Mouse (Mus musculus): Measurements from ENCODE around the gene Asap2. TPM values are rescaled to one million over a fixed set of nuclear protein-coding genes. Genes with fewer than 3 reads are reported as not detected.

Asap2 gene
- polyA plus RNA-seq, 1 experiment from 2014 or later: 8.3 TPM

GRCm38 (mm10) chr12:21159304-21159703, 169.0 kb downstream of the Asap2 start:
- Histone ChIP-seq H3K9me3 (ENCODE audit: control insufficient read depth, low read length) (no peaks in the 10 kb centered on the region), H3K27me3 (ENCODE audit: control insufficient read depth, insufficient read depth, low read depth, low read length) (no peaks in the 10 kb centered on the region), H3K36me3 (ENCODE audit: control insufficient read depth, insufficient read depth, low read length) (no peaks in the 10 kb centered on the region), H3K4me2 (ENCODE audit: low read depth, low read length) (no peak overlapping the region), H3K4me3 (ENCODE audit: low read length) (no peak overlapping the region), H3K9ac (ENCODE audit: low read length) (no peak overlapping the region), H3K27ac (ENCODE audit: low read length) (no peak overlapping the region), H3K4me1 (replicated peaks; ENCODE audit: control insufficient read depth, insufficient read depth, low read length) (peaks cover 28% of the 10 kb centered on the region)
- no peak for ATAC-seq (ENCODE audit: low read depth)
- 52% methylated on average over 7 of the region's 7 CpGs for WGBS

GRCm38 (mm10) chr12:21160327-21160828, 170.1 kb downstream of the Asap2 start:
- ATAC-seq (ENCODE audit: low read depth): peak; percentile 66

GRCm38 (mm10) chr12:21161841-21162240, 171.6 kb downstream of the Asap2 start:
- no peaks in the 10 kb centered on the region for H3K36me3 ChIP-seq (ENCODE audit: control insufficient read depth, insufficient read depth, low read length)
- H3K9me3 ChIP-seq (ENCODE audit: control insufficient read depth, low read length): no peaks in the 10 kb centered on the region
- H3K27me3 ChIP-seq (ENCODE audit: control insufficient read depth, insufficient read depth, low read depth, low read length): no peaks in the 10 kb centered on the region
- H3K4me2 ChIP-seq (ENCODE audit: low read depth, low read length): no peak overlapping the region
- H3K27ac ChIP-seq (ENCODE audit: low read length): no peak overlapping the region
- H3K9ac ChIP-seq (ENCODE audit: low read length): no peak overlapping the region
- H3K4me1 ChIP-seq (replicated peaks; ENCODE audit: control insufficient read depth, insufficient read depth, low read length): peaks cover 28% of the 10 kb centered on the region
- no peak overlapping the region for H3K4me3 ChIP-seq (ENCODE audit: low read length)
- WGBS: 84% methylated on average over 4 of the region's 4 CpGs
- no peak for ATAC-seq (ENCODE audit: low read depth)

More at GRCm38 (mm10) chr12:21160327-21160828, 170.1 kb downstream of the Asap2 start:
- no peak overlapping the region for H3K4me3 ChIP-seq (ENCODE audit: low read length)
- H3K27me3 ChIP-seq (ENCODE audit: control insufficient read depth, insufficient read depth, low read depth, low read length): no peaks in the 10 kb centered on the region
- no peaks in the 10 kb centered on the region for H3K36me3 ChIP-seq (ENCODE audit: control insufficient read depth, insufficient read depth, low read length)
- WGBS: 43% methylated on average over 8 of the region's 8 CpGs
- no peaks in the 10 kb centered on the region for H3K9me3 ChIP-seq (ENCODE audit: control insufficient read depth, low read length)
- H3K27ac ChIP-seq (ENCODE audit: low read length): peak overlapping the region; percentile 46; the same call in 1 of the 2 replicates
- H3K9ac ChIP-seq (ENCODE audit: low read length): no peak overlapping the region
- H3K4me1 ChIP-seq (replicated peaks; ENCODE audit: control insufficient read depth, insufficient read depth, low read length): peaks cover 21% of the 10 kb centered on the region
- 0 out of 2 replicates have a peak overlapping the region, but pooled peaks have one; percentile 5 for H3K4me2 ChIP-seq (ENCODE audit: low read depth, low read length)

GRCm38 (mm10) chr12:21163706-21164105, 173.4 kb downstream of the Asap2 start:
- no peak for ATAC-seq (ENCODE audit: low read depth)
- H3K4me3 ChIP-seq (ENCODE audit: low read length): no peak overlapping the region
- H3K4me1 ChIP-seq (replicated peaks; ENCODE audit: control insufficient read depth, insufficient read depth, low read length): peaks cover 33% of the 10 kb centered on the region
- H3K36me3 ChIP-seq (ENCODE audit: control insufficient read depth, insufficient read depth, low read length): no peaks in the 10 kb centered on the region
- no peaks in the 10 kb centered on the region for H3K9me3 ChIP-seq (ENCODE audit: control insufficient read depth, low read length)
- no peak overlapping the region for H3K4me2 ChIP-seq (ENCODE audit: low read depth, low read length)
- H3K27me3 ChIP-seq (ENCODE audit: control insufficient read depth, insufficient read depth, low read depth, low read length): no peaks in the 10 kb centered on the region
- H3K27ac ChIP-seq (ENCODE audit: low read length): peak overlapping the region; percentile 9; the same call in 1 of the 2 replicates
- 50% methylated on average over 3 of the region's 3 CpGs for WGBS
- no peak overlapping the region for H3K9ac ChIP-seq (ENCODE audit: low read length)

GRCm38 (mm10) chr12:21164251-21164650, 174.0 kb downstream of the Asap2 start:
- H3K27me3 ChIP-seq (ENCODE audit: control insufficient read depth, insufficient read depth, low read depth, low read length): no peaks in the 10 kb centered on the region
- H3K4me1 ChIP-seq (replicated peaks; ENCODE audit: control insufficient read depth, insufficient read depth, low read length): peaks cover 33% of the 10 kb centered on the region
- H3K9ac ChIP-seq (ENCODE audit: low read length): no peak overlapping the region
- no peak overlapping the region for H3K4me2 ChIP-seq (ENCODE audit: low read depth, low read length)
- no peak overlapping the region for H3K4me3 ChIP-seq (ENCODE audit: low read length)
- no peaks in the 10 kb centered on the region for H3K9me3 ChIP-seq (ENCODE audit: control insufficient read depth, low read length)
- peaks cover 3% of the 10 kb centered on the region; the same call in 1 of the 2 replicates for H3K36me3 ChIP-seq (ENCODE audit: control insufficient read depth, insufficient read depth, low read length)
- H3K27ac ChIP-seq (ENCODE audit: low read length): peak overlapping the region; percentile 51; the same call in 1 of the 2 replicates
- ATAC-seq (ENCODE audit: low read depth): peak; percentile 22; the same call in 1 of the 2 replicates
- 56% methylated on average over 8 of the region's 8 CpGs for WGBS

- H3K4me2 ChIP-seq (ENCODE audit: low read depth, low read length): no peak overlapping the region
- no peaks in the 10 kb centered on the region for H3K9me3 ChIP-seq (ENCODE audit: control insufficient read depth, low read length)
- H3K4me1 ChIP-seq (replicated peaks; ENCODE audit: control insufficient read depth, insufficient read depth, low read length): peaks cover 25% of the 10 kb centered on the region
- no peaks in the 10 kb centered on the region for H3K27me3 ChIP-seq (ENCODE audit: control insufficient read depth, insufficient read depth, low read depth, low read length)
- WGBS: 84% methylated on average over 3 of the region's 3 CpGs
- no peak overlapping the region for H3K4me3 ChIP-seq (ENCODE audit: low read length)
- H3K9ac ChIP-seq (ENCODE audit: low read length): no peak overlapping the region
- H3K27ac ChIP-seq (ENCODE audit: low read length): no peak overlapping the region
- H3K36me3 ChIP-seq (ENCODE audit: control insufficient read depth, insufficient read depth, low read length): peaks cover 5% of the 10 kb centered on the region; the same call in 1 of the 2 replicates
- ATAC-seq (ENCODE audit: low read depth): no peak
Measured at GRCm38 (mm10) chr12:21165157-21165556, 174.9 kb downstream of the Asap2 start.

- Histone ChIP-seq H3K27me3 (ENCODE audit: control insufficient read depth, insufficient read depth, low read depth, low read length) (no peaks in the 10 kb centered on the region), H3K4me3 (ENCODE audit: low read length) (no peak overlapping the region), H3K9ac (ENCODE audit: low read length) (no peak overlapping the region), H3K4me1 (replicated peaks; ENCODE audit: control insufficient read depth, insufficient read depth, low read length) (peaks cover 19% of the 10 kb centered on the region), H3K36me3 (ENCODE audit: control insufficient read depth, insufficient read depth, low read length) (peaks cover 5% of the 10 kb centered on the region; the same call in 1 of the 2 replicates), H3K27ac (ENCODE audit: low read length) (peak overlapping the region; percentile 2; the same call in 1 of the 2 replicates), H3K4me2 (ENCODE audit: low read depth, low read length) (no peak overlapping the region), H3K9me3 (ENCODE audit: control insufficient read depth, low read length) (no peaks in the 10 kb centered on the region)
- 29% methylated on average over 7 of the region's 7 CpGs for WGBS
- ATAC-seq (ENCODE audit: low read depth): peak; percentile 7; the same call in 1 of the 2 replicates
Measured at GRCm38 (mm10) chr12:21165891-21166342, 175.7 kb downstream of the Asap2 start.

GRCm38 (mm10) chr12:21166884-21167575, 176.8 kb downstream of the Asap2 start:
- WGBS: 16% methylated on average over 6 of the region's 6 CpGs
- no peak overlapping the region for H3K9ac ChIP-seq (ENCODE audit: low read length)
- H3K4me3 ChIP-seq (ENCODE audit: low read length): no peak overlapping the region
- no peak overlapping the region for H3K4me2 ChIP-seq (ENCODE audit: low read depth, low read length)
- ATAC-seq (ENCODE audit: low read depth): no peak
- H3K36me3 ChIP-seq (ENCODE audit: control insufficient read depth, insufficient read depth, low read length): peaks cover 5% of the 10 kb centered on the region; the same call in 1 of the 2 replicates
- H3K27me3 ChIP-seq (ENCODE audit: control insufficient read depth, insufficient read depth, low read depth, low read length): no peaks in the 10 kb centered on the region
- H3K9me3 ChIP-seq (ENCODE audit: control insufficient read depth, low read length): no peaks in the 10 kb centered on the region
- no peak overlapping the region for H3K27ac ChIP-seq (ENCODE audit: low read length)
- peaks cover 19% of the 10 kb centered on the region for H3K4me1 ChIP-seq (replicated peaks; ENCODE audit: control insufficient read depth, insufficient read depth, low read length)

- no peak for ATAC-seq (ENCODE audit: low read depth)
- WGBS: 58% methylated on average over 4 of the region's 4 CpGs
- no peaks in the 10 kb centered on the region for H3K27me3 ChIP-seq (ENCODE audit: control insufficient read depth, insufficient read depth, low read depth, low read length)
- H3K9me3 ChIP-seq (ENCODE audit: control insufficient read depth, low read length): no peaks in the 10 kb centered on the region
- no peak overlapping the region for H3K4me3 ChIP-seq (ENCODE audit: low read length)
- no peak overlapping the region for H3K27ac ChIP-seq (ENCODE audit: low read length)
- H3K4me2 ChIP-seq (ENCODE audit: low read depth, low read length): no peak overlapping the region
- H3K9ac ChIP-seq (ENCODE audit: low read length): no peak overlapping the region
- peaks cover 5% of the 10 kb centered on the region; the same call in 1 of the 2 replicates for H3K36me3 ChIP-seq (ENCODE audit: control insufficient read depth, insufficient read depth, low read length)
- H3K4me1 ChIP-seq (replicated peaks; ENCODE audit: control insufficient read depth, insufficient read depth, low read length): peaks cover 19% of the 10 kb centered on the region
Measured at GRCm38 (mm10) chr12:21167741-21168140, 177.5 kb downstream of the Asap2 start.
